Mouse (Mus musculus) lung, adult 2 months (tissue): ENCODE data around the gene Eps8l1.

Source experiments
- CTCF ChIP-seq: fragments of 200-500 bp; IDR thresholded peaks from 2 replicates; pipeline ENCODE4 v1.5.1; 2011; ENCODE audit warnings: mild to moderate bottlenecking, low read length, control low read depth; ENCODE audit not compliant: insufficient read depth
- POLR2A ChIP-seq: fragments of 200-500 bp; IDR thresholded peaks from 2 replicates; pipeline ENCODE4 v1.6.1; 2011; ENCODE audit warnings: low read depth, mild to moderate bottlenecking, control low read depth, low read length, borderline replicate concordance; ENCODE audit errors: extremely low read depth

DNA sequence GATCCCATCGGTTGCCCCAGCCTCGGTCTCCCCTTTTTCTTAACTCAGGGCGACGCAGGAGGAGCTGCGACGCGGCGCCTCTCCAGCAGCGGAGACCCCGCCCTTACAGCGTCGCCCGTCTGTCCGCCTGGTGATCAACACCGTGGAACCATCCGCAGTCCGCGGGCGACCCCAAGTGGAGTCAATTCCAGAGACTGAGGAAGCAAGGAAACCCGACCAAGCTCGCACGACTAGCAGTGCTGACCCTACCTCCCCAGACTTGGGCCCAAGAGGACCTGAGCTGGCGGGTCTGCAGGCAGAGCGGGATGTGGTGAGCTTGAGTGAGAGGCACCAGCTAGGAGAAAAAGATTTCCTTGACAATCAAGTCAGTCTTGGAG lies 10.7 kb downstream of the Eps8l1 start:
- peak; percentile 64 for TF ChIP-seq CTCF
- peak; percentile 22; the same call in 1 of the 2 replicates for TF ChIP-seq POLR2A
